Mouse (Mus musculus) WW6 (cell line): ENCODE results near the gene Vgll1.

Source experiments
- DNase-seq: peaks from one replicate; pipeline ENCODE4 v3.0.0-alpha.2; 2013; ENCODE audit warnings: low read depth, low spot score

The Vgll1 gene

DNA sequence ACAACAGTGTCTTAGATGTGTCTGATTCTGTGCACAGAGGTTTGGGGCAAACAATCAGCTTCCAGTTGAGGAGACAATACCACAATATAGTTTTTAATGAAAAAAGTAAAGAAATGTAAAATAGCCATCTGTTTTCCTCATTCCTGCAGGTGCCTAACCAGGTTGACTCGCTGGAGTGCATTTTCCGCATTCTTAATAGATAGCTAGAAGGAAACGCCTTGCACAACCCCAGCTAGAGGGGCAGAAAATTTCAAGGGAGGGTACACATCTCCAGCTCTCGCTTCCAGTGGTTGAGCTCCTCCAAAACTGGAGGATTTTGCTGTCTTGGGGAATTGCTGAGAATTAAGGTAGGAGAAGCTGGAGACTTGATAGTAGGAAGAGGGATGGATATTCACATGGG, at the start of gene Vgll1:
Gene Vgll1, plus strand, starts transcription at position 301 of the 400 bp plus-strand sequence.
- no peak for DNase-seq

DNA sequence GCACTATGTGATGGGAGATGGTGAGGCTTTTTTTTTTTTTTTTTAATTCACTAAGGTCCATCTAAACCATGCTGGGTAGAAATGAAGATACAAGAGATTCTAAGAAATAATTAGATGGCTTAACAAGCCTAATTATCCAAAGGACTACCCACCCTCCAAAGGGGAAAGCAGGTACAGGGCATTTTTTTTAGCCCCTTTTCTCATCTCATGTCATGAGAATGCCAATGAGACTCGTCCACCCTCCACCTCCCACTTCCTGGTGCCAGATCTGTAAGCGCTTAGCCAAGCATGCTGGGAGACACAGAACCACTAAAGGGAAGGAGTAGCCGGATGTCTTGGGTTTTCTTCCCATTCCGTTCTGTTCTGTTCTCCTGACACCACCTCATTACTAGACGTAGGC, 45.1 kb upstream of the Vgll1 start, which contains the start of gene Brs3:
Gene Brs3, plus strand, starts transcription at position 301 of the 400 bp plus-strand sequence.
- DNase-seq = no peak

DNA sequence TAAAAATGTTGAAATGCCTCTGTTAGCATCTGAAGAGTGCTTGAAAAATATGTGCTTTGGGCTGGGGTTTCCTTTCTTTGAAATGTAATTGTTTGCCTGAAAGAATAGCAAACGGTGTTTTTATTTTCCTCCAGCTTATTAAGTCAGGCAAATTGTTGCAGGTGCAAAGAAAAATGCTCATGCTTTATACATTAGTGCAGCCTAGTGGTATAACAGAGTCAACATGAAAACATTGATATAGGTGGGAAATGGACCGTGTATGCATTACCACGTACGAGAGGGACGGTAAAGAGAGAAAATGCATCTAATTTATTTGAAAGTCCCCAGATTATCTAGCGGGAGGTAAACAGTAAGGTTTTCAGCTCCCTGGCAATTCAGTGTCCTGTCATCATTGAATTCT, 44.0 kb upstream of the Vgll1 start:
- no peak for DNase-seq

DNA sequence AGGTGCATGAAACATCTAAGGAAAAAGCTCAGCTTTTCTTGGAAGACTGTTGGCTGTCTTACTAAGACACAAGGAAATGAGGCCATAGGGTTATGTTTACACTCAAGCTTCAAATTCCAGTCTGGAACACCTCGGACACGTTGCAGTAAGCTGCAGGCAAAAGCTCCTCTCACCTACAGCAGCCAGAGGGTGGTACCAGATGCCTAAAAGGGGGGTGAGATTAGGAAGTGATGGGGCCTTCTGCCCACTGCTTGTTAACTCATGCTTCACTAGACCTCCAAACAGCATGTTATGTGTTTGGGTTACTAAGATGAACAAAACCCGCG, 35.1 kb upstream of the Vgll1 start:
- DNase-seq = no peak

DNA sequence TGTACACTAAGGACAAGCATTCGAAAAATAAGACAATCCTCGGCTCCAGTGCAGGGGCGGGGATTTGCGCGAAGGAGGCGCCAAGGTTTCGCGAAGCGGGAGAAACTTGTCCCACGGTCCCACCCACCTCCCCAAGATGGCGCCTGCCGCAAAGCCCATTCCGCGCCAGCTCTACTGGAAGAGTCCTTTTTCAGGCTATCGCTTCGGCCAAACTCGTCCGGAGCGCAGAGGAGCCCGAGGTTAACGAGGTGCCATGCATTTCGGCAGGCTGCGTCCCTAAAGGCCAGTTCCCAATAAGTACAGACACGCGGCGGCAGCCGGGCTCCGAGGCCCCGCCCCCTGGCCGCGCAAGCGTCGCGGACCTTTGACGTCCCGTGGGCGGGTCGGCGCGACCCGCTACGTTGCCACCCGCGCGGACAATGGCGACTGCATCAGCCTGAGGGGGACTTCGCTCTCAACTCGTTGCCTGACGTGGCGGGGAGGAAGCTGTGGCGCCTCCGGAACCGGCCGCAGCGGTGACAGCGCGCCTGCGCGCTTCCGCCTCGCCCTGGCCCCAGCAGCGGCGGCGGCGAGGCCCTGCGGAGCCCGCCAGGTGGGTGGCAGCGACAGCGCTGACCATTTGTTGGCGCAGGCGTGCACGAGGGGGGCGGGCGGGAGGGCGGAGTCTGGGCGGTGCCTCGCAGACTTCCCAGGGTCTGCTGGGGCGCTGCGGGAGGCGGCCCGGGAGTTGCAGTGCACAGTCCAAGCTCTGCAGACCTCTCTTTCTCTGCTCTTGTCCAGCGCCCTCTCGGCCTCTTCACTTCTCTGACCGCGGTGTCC, 34.5 kb upstream of the Vgll1 start, which contains the start of gene Htatsf1:
Gene Htatsf1, plus strand, starts transcription at position 410 of the 819 bp plus-strand sequence.
- peak; percentile 33 for DNase-seq

DNA sequence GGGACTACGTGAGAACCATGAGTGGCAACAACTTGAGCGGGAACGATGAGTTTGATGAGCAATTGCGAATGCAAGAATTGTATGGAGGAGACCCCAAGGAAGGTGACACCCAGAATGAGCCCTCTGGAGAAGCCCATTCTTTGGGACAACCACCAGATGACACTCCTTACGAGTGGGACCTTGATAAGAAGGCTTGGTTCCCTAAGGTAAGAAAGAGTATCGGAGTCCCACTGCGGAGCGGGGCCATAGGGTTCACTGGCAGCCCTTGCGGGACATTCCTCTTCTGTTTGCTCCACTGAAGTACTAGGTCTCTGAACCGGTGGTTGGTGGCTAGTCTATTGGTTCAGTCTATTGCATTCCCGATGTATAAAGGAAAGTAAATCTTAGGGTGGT, 33.9 kb upstream of the Vgll1 start:
- DNase-seq = peak; percentile 1

DNA sequence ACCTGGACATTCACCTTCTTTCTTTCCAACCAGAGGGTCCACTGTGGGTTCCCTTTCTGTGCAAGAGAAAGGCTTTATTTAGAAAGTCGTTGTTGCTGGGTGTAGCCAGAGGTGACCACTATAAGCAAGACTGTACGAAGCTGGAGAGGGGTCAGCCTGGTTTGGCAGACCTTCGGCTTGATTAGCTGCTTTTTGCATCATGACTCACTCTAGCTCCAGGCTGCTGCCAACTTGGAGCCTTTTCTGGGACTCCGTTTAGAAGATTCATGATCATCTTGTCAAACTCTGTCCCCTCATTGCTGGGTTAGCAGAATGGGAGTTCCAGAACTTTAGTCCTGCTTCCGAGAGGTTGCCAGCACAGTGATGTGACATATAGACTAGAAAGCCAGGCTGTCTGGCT, 6.4 kb upstream of the Vgll1 start:
- no peak for DNase-seq

DNA sequence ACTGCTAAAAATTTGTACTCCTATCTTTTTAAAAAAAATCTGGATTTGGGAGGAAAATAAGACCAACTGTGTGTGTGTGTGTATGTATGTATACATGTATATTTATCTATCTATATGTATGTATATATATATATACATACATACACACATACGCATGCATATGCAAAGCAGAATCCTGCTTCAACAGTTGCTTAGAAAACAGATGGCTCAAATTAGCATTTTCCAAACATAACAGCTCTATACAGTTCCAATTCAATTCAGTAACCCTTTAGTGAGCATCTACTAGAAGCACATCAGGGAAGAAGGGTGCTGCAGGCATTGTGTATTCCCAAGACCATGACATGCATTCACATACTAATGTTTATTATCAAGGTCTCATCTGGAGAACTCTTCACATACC, 15.5 kb downstream of the Vgll1 start:
- DNase-seq = no peak

DNA sequence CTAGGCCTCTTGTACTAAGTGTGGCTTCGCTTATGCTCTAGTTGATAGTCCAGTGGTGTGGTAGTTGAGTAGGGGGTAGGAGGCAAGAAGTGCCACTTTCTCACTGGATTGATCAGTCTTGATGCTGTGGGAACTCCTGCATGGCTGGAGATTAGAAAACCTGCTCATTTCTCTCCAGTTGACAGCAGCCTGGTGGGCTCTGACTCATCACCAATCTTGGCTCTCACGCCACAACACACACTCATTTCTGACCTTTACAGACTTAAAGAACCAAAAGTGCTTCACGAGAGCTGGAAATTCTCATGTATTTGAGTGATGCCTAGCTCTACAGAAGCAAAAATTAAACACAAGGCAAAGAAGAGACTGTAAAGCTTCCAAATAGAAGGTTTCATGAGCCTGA, 19.1 kb downstream of the Vgll1 start:
- no peak for DNase-seq

DNA sequence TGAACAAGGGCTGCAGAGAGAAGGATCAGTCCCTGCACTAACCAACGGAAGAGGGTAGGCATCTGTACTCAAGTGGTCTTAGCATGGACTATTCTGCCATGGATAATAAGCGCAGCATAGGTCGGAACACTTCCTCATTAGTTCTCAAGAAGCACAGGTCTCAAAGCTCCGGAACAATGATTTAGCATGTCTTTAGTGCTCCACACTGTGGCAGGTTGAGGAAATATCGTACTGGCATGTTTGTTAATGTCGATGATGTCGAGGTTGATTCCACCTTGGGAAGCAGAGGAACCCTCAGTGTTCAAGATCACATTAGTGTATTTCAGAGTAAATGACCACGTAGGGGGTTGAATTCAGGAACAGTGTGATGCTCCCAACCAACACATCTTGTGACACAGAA, 30.2 kb downstream of the Vgll1 start:
- DNase-seq = no peak

DNA sequence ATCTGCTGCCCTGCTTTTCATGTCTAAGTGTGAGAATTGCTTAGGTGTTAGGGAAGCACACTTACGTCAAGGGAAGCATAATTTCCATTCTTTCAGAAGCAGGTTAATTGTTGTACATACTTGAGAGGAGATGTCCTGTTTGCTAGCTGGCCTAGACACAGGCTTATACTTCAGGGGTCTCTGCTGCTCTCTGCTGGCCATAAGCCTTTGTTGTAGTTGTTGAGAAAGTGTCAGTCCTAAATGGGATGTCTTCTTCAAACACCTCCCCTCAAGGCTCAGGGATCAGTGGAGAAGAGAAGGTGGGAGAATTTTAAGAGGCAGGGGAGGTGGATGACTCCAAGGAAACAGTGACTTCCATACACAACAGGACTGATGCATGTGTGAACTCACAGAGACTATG, 32.9 kb downstream of the Vgll1 start:
- no peak for DNase-seq

DNA sequence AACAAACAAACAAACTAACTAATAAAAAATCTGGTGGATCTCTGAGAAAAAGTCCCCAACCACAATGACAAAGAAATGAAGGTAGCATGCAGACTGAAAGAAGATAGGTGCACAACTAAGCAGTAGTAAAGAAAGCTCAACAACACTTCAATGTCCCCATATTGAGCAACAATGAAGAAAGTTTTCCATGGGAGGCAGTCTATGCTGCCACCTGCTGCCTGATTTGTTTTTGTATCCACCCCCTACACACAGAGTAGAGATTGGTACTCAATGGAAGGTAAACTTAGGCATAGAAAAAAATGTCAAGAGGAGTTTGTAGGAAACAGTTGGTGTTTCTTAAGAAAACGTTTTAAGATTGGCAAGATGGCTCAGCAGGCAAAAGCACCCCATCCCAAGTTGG, 42.7 kb downstream of the Vgll1 start:
- no peak for DNase-seq

DNA sequence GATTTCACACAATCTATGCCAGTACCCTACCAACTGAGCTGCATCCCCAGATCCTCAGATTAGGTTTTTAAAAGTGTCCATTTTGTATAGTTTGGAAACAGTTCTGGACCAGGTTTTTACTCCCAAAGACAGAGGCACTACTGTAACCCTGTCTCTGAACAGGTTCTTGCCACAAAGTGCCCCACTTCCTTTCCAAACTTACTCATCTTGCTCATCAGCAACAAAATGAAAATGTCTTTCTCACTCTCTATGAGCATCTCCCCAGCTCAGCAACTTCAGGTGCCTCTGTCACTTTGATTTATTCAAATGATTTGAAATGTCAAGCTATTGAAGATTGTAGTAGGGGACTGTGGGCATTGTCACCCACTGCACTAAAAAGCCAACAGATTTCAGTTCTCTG, 49.7 kb downstream of the Vgll1 start:
- no peak for DNase-seq

DNA sequence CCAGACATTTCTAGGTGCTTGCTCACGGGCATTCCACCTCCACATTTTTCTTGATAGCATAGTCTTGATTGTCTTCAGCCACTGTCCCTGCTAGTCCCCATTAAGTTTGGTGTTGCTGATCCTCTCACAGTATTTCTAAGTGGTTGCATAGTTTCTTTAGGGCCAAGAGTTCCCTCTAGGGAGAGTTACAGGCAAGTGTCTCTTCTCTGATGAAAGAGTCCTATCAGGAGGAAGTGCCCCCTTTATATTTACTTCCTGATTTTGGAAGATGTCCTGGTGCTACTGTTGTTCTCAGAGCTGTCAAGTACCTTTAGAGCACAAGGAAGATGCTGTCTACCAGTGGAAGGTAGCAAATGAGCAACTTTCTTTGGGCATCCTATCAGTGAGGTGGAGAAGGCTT, 65.6 kb downstream of the Vgll1 start:
- no peak for DNase-seq
